Mouse (Mus musculus) cerebellum, adult 9-11 months (tissue): ENCODE data around the gene Ccdc142.
A peak's percentile ranks its signal among the peaks of the same experiment; 100 is the strongest.

ENCODE experiments used
- DNase-seq: peaks from one replicate; pipeline ENCODE4 v3.0.0; 2022

Ccdc142 gene

DNA sequence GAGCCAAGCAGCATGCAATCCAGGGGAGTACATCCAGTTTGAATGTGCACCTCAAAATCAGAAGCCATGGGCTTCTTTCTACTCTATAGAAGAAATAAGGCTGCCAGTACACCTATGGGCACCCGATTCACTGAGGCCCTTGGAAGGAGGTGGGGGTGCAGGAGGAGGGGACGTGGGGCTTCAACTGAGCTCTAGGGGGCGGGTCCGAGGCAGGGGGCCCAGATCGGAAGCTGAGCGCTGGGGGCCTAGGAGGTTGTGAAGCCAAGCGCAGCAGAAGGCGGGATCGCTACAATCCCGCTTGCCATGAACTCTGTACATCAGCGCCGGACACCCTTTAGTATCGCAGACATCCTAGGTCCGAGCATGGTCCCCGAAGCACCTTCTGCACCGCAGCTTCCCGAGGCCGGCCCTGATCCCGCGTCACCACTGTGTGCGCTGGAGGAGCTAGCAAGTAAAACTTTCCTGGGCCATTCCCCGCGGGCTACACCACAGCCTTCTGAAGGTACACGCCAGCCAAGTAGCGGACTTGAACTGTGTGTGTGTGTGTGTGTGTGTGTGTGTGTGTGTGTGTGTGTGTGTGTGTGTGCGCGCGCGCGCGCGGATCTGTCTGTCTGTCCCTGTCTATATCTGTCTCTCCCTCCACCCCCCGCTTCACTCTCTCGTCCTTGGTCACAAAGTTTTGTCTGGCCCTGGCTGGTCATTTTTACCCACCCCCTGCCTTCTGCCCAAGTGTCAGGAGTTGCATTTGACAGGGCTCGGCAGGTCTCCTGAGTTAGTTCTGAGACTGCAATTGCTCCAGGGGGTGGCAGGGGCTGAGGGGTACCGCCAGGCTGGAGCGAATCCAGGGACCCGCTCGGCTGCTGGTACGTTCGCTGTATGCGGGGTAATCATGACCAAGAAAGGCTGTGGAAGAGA lies 15.0 kb upstream of the Ccdc142 start, which contains the start of gene Lbx2:
TSS of gene Lbx2 (plus strand) at position 247 of the 915 bp plus-strand sequence.
- no peak for DNase-seq

- DNase-seq, result no peak
Observed at GRCm38 (mm10) chr6:83087205-83087925, 14.0 kb upstream of the Ccdc142 start.

- DNase-seq, result no peak
Observed at GRCm38 (mm10) chr6:83087926-83088260, 13.5 kb upstream of the Ccdc142 start.

- no peak for DNase-seq
Observed at GRCm38 (mm10) chr6:83092416-83093127, 8.8 kb upstream of the Ccdc142 start.

GRCm38 (mm10) chr6:83095968-83096367 lies 5.4 kb upstream of the Ccdc142 start:
- no peak for DNase-seq

GRCm38 (mm10) chr6:83098411-83098810 lies 3.0 kb upstream of the Ccdc142 start:
- DNase-seq, result no peak

DNA sequence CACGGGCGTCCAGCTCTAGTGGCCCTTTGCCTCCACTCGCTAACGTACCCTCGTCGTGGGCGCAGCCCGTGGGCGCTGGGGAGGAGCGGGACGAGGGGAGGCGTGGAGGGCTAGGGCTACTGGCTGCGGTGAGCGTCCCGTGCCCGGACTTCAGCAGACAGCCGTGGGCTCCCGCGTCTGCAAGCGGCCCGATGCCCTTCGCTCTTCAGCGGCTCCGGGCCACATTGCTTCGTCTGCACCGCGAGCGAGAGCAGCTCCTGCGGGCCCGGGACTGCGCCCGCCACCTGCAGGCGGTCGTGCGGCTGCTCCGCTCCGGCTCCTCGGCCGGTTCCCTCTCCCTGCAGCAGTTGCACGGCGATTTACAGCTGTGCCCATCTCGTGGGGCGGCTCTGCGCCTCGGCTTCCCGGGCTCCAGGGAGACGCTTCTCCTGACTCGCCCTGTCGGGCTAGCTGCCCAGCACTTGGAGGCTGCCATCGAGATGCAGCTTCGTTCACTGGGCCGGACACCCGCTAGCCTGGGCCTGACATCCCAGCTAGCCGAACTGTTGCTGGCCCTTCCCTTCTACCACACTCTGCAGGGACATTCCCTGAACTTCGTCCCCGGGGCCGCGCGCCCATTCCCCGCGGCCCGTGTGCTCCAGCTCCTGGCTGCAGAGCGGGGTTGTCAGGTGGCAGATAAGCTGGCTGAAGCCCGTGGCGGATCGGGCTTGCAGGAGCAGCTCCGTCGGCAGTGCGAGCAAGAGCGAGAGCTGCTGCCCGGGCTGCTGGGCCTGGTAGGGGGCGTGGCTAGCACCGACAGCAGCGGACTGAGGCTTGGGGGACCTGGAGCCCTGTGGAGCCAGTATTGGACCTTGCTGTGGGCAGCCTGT lies 521 bp downstream of the Ccdc142 start:
- peak; percentile 69 for DNase-seq

- peak; percentile 50 for DNase-seq
Observed at GRCm38 (mm10) chr6:83103130-83103650, 1.8 kb downstream of the Ccdc142 start.

DNA sequence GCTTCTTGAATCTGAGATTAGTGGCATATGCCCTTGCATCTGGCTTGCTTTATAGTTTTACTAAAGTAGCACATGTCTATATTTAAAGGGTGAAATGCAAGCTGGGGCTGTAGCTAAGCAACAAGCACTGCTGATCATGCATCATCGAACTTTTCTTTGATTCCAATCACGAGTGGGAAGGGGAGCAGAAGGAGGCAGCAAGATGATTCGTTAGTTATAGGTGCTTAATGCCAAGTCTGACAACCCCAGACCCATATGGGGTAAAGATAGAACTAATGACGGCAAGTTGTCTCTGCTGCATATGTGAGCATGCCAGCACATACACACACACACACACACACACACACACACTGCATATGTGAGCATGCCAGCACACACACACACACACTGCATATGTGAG lies 2.8 kb downstream of the Ccdc142 start:
- no peak for DNase-seq

DNA sequence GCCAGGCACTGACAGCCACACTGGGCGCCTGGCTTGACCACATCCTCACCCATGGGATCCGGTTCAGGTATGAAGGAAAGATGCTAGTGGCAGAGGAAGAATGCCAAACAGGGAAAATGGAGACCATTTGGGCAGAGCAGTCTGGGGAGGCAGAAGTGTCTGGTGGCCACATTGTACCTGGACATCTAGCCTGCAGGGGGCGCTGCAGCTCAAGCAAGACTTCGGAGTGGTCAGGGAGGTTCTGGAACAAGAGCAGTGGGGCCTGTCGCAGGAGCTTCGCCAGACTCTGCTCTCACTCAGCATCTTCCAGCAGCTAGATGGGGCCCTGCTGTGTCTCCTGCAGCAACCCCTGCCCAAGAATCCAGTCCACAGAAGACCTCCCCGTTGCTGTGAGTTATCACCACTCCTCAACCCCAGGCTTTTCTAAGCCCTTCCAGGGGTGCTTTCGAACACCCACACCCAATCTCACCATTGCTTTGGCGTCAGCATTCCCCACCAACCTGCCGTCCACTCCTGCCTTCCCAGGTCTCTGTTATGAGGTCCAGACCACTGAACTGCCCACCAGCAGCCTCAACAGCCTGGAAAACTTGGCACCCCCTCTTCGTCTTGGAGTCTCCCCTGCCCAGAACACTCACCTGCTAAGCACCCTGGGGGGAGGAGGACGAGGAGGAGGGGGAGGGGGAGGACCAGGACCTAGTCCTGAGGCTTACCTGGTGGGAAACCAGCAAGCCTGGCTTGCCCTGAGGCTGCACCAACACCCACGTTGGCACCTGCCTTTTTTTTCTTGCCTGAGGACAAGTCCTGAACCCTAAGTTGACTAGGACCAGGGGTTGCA lies 6.4 kb downstream of the Ccdc142 start:
- DNase-seq, result peak; percentile 79

GRCm38 (mm10) chr6:83108762-83109668 lies 7.6 kb downstream of the Ccdc142 start, which contains the start of gene Mrpl53:
Mrpl53 (plus strand) TSS chr6:83109040.
- DNase-seq, result peak; percentile 85

- DNase-seq, result peak; percentile 14
Observed at GRCm38 (mm10) chr6:83111510-83112136, 10.2 kb downstream of the Ccdc142 start.

GRCm38 (mm10) chr6:83115011-83115671 lies 13.7 kb downstream of the Ccdc142 start, which contains the start of gene Mogs:
Mogs (plus strand) TSS chr6:83115496.
- peak; percentile 91 for DNase-seq

DNA sequence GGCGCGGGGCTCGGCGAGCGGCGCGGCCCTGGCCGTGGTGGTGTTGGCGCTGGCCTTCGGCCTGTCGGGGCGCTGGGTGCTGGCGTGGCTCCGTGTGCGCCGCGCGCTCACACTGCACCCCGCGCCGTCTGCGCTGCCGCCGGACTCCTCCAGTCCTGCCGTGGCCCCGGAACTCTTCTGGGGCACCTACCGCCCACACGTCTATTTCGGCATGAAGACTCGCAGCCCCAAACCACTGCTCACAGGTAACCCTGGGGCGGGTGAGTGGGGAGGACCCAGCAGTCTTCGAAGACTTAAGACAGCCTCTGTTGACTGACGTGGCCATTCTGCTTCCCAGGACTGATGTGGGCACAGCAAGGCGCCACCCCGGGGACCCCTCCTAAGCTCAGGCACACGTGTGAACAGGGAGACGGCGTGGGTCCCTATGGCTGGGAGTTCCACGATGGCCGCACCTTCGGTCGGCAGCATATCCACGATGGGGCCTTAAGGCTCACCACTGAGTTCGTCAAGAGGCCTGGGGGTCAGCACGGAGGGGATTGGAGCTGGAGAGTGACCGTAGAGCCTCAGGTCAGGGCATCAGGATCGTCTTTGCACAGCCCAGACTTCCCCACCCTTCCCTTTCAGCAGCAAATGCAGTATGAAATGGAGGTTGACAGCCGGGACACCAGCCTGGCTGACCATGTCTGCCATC lies 14.4 kb downstream of the Ccdc142 start:
- peak; percentile 67 for DNase-seq

DNA sequence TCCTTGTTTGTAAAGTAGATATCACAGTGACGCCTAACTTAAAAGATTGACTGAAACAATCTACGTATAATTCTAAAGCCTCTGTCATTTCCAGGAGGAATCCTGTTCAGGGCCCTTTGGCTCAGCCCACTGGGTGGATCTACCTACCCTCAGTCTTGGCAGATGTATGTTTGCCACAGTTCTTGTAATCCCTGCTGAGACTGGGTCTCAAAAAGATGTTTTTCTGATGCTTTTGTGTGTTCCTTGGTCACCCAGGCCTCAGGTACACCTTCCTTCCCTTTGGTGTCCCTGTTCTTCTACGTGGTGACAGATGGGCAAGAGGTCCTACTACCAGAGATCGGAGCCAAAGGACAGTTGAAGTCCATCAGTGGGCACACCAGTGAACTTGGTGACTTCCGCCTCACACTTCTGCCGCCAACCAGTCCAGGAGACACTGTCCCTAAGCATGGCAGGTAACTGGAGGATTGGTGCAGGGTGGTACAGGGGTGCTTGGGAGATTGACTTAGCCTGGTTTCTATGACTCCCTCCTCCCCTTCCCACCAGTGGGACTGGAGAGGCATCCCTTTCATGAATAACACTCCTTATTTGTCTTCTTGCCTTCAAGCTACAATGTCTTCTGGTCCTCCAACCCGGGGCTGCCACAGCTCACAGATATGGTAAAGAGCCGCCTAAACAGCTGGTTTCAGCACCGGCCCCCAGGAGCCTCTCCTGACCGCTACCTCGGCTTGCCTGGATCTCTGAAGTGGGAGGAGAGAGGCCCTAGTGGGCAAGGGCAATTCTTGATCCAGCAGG lies 15.2 kb downstream of the Ccdc142 start:
- no peak for DNase-seq

DNA sequence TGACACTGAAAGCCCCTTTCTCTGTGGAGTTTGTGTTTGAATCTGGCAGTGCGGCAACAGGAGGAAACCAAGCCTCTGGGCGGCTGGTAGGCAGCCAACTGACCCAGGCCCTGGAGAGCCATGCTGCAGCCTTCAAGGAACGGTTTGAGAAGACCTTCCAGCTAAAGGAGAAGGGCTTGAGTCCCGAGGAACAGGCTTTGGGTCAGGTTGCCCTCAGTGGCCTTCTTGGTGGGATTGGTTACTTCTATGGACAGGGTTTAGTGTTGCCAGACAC lies 15.7 kb downstream of the Ccdc142 start:
- DNase-seq, result no peak

DNA sequence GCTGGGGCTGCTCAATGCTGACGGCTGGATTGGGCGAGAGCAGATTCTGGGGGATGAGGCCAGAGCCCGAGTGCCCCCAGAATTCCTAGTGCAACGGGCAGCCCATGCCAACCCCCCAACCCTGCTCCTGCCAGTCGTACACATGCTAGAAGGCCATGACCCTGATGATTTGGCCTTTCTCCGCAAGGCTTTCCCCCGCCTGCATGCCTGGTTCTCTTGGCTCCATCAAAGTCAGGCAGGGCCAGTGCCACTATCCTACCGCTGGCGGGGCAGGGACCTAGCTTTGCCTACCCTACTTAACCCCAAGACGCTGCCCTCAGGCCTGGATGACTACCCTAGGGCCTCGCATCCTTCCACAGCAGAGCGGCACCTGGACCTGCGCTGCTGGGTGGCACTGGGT lies 16.2 kb downstream of the Ccdc142 start:
- no peak for DNase-seq

GRCm38 (mm10) chr6:83118369-83118768 lies 17.0 kb downstream of the Ccdc142 start:
- DNase-seq, result no peak
